Mouse (Mus musculus) spleen, embryonic (tissue): ENCODE measurements around the gene Pla1a.

ENCODE experiments used
- CTCF ChIA-PET: fragments of 350-600 bp; sonication (Branson Sonifier 250); formaldehyde crosslinking; loops from one replicate; lab custom pipeline; 2022; lab: Charles Lee

Pla1a gene

DNA sequence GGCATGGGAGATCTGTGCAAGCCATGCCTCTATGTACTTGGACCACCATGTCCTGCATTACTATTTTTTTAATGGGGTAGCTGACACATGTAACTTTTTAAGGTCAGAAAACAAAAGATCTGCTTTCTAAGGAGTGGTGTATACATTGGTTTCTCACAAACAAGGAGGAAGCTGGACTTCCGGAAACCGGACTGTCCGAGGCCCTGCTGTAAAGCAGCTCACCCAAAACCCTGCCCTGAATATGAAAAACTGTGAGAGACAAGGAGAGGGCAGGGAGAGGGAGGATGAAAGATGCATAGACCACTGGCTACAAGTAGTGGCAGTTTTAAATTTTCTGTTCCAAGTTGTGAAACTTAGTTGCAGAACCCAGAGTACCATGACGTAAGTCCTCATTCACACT, 27.0 kb upstream of the Pla1a start:
- CTCF ChIA-PET = no interaction called here

- CTCF ChIA-PET = no interaction called here
Observed at GRCm38 (mm10) chr16:38458600-38459280, 25.8 kb upstream of the Pla1a start.

DNA sequence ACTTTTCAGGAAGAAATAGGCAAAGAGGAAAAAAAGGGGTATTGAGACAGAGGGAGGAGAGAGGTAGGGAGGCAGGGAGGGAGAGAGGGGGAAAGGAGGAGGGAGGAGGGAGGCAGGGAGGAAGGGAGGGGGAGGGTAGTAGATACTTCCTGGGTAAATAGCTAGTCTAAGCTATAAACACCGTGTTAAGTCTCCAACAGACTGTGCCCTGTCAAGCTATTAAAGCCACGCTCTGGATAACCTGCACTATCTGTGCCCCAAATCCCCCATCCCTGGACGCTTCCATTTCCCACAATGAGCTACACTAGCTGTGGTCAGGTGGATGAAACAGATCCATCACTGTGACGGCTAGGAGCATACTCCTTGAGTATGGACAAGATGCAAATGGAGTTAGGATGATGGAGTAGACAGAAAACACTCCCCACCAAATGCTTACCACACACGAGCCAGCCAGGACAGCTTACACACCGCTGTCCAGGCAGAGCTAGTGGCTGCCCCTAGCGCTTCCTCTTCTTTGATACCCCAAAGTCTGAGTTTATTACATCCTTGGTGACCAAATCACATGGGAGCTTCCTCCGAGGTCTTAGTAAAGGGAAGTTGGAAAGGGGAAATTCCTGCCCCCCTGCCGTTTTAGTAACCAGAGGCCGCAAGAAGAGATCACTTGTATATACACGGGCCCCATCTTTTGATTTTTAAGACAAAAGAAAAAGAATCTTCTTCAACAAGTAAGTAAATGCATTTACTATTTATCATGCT, 24.0 kb upstream of the Pla1a start:
- CTCF ChIA-PET = interaction anchor here (0.7 kb wide), 1 partner anchor 78 kb away, joined by 3 read pairs; no protein-coding TSS in a partner anchor

- CTCF ChIA-PET = no interaction called here
Observed at GRCm38 (mm10) chr16:38455511-38456418, 22.8 kb upstream of the Pla1a start, which contains the start of gene Cd80. Cd80 (plus strand) TSS chr16:38455561.

DNA sequence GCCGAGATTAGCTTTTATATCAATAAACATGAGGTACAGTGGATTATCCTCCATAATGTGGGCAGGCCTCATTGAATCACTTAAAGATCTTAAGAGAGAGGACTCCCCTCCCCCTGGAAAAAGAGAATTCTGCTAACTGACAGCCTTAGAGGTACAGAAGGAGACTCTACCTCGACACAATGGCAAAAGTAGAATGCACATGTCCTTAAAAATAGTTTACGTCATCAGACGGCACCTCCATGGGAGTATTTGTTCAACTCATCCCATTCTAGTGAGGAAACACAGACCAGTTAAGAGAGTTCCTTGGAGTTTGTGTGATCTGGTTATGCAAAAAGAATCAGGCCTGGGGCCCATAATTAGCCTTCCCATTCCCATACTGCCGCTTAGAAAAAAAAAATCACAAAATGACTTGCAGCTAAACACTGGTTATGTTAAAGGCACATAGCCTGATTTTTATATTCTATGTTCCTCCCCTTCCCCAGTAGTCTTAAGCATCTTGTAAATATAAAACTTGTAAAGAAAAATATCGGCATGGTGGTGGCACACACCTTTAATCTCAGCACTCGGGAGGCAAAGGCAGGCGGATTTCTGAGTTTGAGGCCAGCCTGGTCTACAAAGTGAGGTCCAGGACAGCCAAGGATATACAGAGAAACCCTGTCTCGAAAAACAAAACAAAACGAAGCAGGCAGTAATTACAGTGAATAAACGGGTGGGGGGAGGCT, 21.7 kb upstream of the Pla1a start:
- CTCF ChIA-PET = no interaction called here

GRCm38 (mm10) chr16:38453952-38454351, 21.0 kb upstream of the Pla1a start:
- CTCF ChIA-PET = no interaction called here

DNA sequence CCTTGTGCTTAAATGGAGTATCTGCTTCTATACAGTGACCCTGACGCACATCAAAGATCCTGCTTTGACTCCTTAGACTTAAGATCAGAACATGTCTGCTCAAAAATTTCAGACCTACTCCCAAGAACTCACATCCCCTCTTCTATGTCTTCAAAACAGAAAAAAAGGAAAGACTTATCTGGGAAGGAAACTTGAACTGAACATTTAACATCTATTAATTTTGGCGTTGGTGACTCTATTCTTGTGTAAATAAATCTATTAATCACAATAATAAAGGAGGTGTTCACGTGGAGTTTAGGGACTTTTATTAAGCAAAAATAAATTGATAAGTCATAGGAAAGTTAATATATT, 20.2 kb upstream of the Pla1a start:
- CTCF ChIA-PET = no interaction called here

DNA sequence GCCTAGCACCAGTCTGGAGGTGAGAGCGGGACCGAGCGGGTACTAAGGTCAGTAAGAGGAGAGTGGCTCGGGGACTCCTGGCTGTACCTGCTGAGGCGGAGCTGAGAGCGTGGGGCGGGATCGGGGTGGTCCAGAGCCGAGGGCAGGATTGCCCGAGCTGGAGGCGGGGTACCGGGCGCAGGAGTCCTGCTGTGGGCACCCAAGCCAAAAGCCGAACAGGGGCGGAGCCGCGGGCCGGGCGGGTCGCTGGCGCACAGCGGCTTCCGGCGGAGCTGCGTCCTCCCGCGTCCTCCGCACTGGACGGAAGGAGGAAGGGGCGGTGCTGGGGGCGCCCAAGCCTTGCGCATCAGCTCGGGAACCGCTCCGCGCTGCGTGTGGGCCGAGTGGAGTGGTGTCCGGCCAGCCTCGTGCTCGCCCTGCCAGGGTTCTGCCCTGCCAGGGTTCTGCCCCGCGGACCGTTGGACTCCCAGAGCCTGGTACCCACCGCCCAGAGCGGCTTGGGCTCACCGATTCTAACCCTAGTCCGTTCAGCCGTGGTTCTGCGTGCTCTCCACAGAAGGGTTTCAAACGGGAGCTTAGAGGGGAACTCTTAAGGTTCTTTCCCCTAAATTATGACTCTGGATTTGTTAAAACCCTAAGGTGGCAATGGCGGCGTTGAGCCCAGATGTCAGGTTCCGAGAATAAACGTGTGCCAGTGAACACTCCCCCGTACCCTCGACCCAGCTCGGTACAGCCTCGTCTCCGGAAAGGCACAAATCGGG, 19.7 kb upstream of the Pla1a start, which contains the start of gene Adprh:
Gene Adprh (minus strand): TSS at position 262 of the 761 bp plus-strand sequence.
- CTCF ChIA-PET = no interaction called here

- CTCF ChIA-PET = no interaction called here
Observed at GRCm38 (mm10) chr16:38451421-38452205, 18.7 kb upstream of the Pla1a start.

DNA sequence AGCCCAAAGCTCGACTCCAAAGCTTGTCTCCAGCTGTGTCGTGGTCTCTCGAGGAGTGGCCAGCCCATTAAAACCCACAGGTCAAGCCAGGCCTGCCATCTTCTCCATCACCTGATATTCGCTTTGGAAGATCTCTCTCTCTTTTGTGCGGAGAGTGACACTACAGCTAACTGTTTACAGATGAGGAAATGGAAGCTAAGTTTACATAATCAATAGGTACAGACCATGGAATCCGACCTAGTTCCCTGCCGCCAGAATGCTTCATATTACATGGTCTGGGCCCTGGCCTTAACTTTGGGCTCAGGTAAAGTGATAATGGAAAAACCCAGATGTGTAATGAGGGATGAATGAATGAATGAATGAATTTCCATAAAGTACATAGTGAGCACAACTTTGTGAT, 17.8 kb upstream of the Pla1a start:
- CTCF ChIA-PET = no interaction called here

DNA sequence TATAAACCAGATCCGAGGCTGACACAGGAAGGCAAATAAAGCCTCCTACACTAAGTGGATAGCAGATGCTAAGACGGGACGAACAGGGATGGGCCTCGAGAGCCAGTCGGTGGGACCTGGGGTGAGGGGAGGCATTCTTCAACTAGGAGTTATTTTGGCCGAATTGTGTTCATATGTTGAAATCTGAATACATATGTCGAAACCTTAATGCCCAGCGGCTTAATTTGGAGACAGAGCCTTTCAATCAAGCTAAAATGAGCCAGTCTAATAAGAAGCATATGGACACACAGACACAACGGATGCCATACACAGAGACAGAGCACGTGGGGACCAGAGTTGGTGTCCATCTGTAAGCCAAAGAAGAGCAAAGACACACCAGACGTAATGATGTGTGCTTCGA, 15.5 kb upstream of the Pla1a start:
- CTCF ChIA-PET = no interaction called here

GRCm38 (mm10) chr16:38447366-38447765, 14.4 kb upstream of the Pla1a start:
- CTCF ChIA-PET = no interaction called here

- CTCF ChIA-PET = interaction anchor here (0.6 to 0.7 kb wide), 2 partner anchors 44 to 115 kb away, joined by 3 to 6 read pairs; no protein-coding TSS in a partner anchor
Observed at GRCm38 (mm10) chr16:38446141-38446540, 13.2 kb upstream of the Pla1a start.

- CTCF ChIA-PET = interaction anchor here (0.5 to 0.6 kb wide), 2 partner anchors 61 to 116 kb away, joined by 3 to 6 read pairs; no protein-coding TSS in a partner anchor
Observed at GRCm38 (mm10) chr16:38445576-38445975, 12.6 kb upstream of the Pla1a start.

DNA sequence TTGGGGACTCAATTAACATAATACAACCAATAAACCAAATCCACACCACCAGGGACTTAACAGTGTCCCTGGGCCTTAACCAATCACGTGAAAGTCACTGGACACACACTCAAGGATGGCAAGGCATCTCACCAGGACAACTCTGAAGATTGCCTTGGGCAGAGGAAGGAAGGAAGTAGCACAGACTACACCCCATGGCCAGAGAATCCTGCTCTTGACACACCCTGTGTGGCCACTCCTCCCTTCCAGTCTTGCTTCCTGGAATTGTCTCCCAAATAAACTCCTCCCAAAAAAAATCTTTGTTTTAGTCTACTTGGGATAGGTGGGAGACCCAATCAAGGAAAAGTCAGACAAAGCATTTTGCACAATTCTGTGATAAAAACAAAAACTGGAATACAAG, 12.1 kb upstream of the Pla1a start:
- CTCF ChIA-PET = no interaction called here

DNA sequence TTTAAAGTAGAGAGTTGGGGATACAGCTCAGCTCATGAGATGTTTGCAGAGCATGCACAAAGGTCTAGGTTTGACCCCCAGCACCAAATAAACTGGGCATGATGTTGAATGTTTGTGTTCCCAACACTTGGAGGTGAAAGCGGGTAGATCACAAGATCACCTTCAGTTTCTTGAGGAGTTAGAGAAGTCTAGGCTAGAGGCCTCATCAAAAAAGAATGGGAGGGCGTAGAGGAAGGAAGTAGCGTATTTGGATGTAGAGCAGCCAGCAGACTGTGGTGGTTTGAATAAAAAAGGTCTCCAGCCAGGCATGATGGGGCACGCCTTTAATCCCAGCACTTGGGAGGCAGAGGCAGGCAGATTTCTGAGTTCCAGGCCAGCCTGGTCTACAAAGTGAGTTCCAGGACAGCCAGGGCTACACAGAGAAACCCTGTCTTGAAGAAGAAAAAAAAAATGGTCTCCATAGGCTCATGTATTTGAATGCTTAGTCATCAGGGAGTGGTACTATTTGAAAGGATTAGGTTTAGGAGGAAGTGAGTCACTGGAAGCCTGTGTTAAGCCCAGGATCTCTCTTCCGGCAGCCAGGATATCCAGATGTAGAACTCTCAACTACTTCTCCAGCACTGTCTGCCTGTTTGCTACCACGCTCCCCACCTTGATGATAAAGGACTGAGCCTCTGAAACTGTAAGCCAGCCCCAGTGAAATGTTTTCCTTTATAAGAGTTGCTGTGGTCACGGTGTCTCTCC, 10.9 kb upstream of the Pla1a start:
- CTCF ChIA-PET = no interaction called here

GRCm38 (mm10) chr16:38442216-38442615, 9.3 kb upstream of the Pla1a start:
- CTCF ChIA-PET = no interaction called here

GRCm38 (mm10) chr16:38441611-38442010, 8.7 kb upstream of the Pla1a start:
- CTCF ChIA-PET = no interaction called here

DNA sequence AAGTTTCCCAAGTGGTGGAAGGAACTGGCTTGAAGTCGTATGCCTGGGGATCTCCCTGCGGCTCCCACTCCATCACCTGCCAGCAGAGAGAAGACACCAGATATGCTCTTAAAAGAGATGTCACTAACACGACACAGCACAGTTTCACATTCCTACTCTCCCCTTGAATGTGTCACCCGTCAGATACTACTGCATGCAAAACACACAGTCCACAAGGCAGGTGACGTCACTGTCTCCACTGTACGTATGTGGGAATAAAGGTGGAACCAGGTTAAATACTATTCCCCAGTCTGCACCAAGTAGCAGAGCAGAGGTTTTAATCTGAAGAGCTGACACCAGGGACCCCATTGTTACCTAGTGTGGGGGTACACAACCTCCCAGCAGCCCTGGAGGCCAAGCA, 7.5 kb upstream of the Pla1a start:
- CTCF ChIA-PET = no interaction called here
